Mouse (Mus musculus) hindbrain, embryonic 14.5 days (tissue): ENCODE results near the gene Spata32. TPM values are rescaled to one million over a fixed set of nuclear protein-coding genes. Genes with fewer than 3 reads are reported as not detected.

Source experiments
- ATAC-seq: fragments of 200-750 bp; cut with Nextera tagmentation; 2 replicates; pipeline ENCODE4 v1.8.0; 2017; ENCODE audit warnings: moderate number of reproducible peaks, mild to moderate bottlenecking, moderate TSS enrichment, moderate library complexity; ENCODE audit not compliant: low FRiP score
- DNase-seq: peaks from one replicate; pipeline ENCODE4 v3.0.0-alpha.2; 2015; ENCODE audit warnings: low spot score
- H3K27ac ChIP-seq: fragments of 300-500 bp; sonication (generic); 2 replicates; pipeline ENCODE4 v1.5.1; 2014; ENCODE audit warnings: mild to moderate bottlenecking, moderate library complexity
- H3K27me3 ChIP-seq: fragments of 300-500 bp; sonication (generic); 2 replicates; pipeline ENCODE4 v1.6.1; 2014; ENCODE audit warnings: mild to moderate bottlenecking, low read length, mixed read lengths; ENCODE audit not compliant: control insufficient read depth, insufficient read depth
- H3K36me3 ChIP-seq: fragments of 300-500 bp; sonication (generic); replicated peaks from 2 replicates; pipeline ENCODE4 v1.6.1; 2014; ENCODE audit not compliant: control insufficient read depth, insufficient read depth
- H3K4me1 ChIP-seq: fragments of 300-500 bp; sonication (generic); replicated peaks from 2 replicates; pipeline ENCODE4 v1.6.1; 2014; ENCODE audit warnings: antibody characterized with exemption, low read length, mixed read lengths; ENCODE audit not compliant: control insufficient read depth, insufficient read depth
- H3K4me2 ChIP-seq: fragments of 300-500 bp; sonication (generic); replicated peaks from 2 replicates; pipeline ENCODE4 v1.6.1; 2014; ENCODE audit warnings: mild to moderate bottlenecking, moderate library complexity
- H3K4me3 ChIP-seq: fragments of 300-500 bp; sonication (generic); replicated peaks from 2 replicates; pipeline ENCODE4 v1.5.1; 2014; ENCODE audit warnings: mild to moderate bottlenecking, low read length
- H3K9ac ChIP-seq: fragments of 300-500 bp; sonication (generic); 2 replicates; pipeline ENCODE4 v1.6.1; 2014
- H3K9me3 ChIP-seq: fragments of 300-500 bp; sonication (generic); 2 replicates; pipeline ENCODE4 v1.6.1; 2016; ENCODE audit warnings: low read length; ENCODE audit not compliant: control insufficient read depth
- WGBS: fragments of 180-500 bp; shearing (Covaris S2); extraction: QIAGEN DNeasy Blood & Tissue Kit; methylation state at CpG from one replicate; pipeline ENCODE4 v1.1.7; 2014; 5-methylcytosine and 5-hydroxymethylcytosine counted together
- polyA plus RNA-seq: library from polyadenylated mRNA; unstranded; fragments of >200 nt; fragmentation: Nextera tagmentation; extraction: Ambion mirVana; gene quantifications from 2 replicates; pipeline ENCODE4 v1.2.1, GENCODE M21; 2014

Spata32 gene
- polyA plus RNA-seq, 1 experiment from 2014 or later: 0.29 TPM

- no peaks in the 10 kb centered on the region for H3K27me3 ChIP-seq
- DNase-seq (peak; percentile 73), ATAC-seq (no peak; the same call in 1 of the 2 replicates)
- H3K4me1 ChIP-seq: no peaks in the 10 kb centered on the region
- no peak overlapping the region for H3K9ac ChIP-seq
- no peaks in the 10 kb centered on the region; the same call in 1 of the 2 replicates for H3K36me3 ChIP-seq
- 35% methylated on average over 2 of the region's 2 CpGs for WGBS
- H3K9me3 ChIP-seq: no peaks in the 10 kb centered on the region
- H3K4me3 ChIP-seq: no peak overlapping the region
- no peak overlapping the region for H3K4me2 ChIP-seq
- no peak overlapping the region for H3K27ac ChIP-seq
Measured at GRCm38 (mm10) chr11:103184891-103185290, 33.3 kb downstream of the Spata32 start.

- no peak for ATAC-seq
- Histone ChIP-seq H3K4me1 (no peaks in the 10 kb centered on the region), H3K4me2 (no peak overlapping the region), H3K27me3 (no peaks in the 10 kb centered on the region; the same call in 1 of the 2 replicates), H3K27ac (no peak overlapping the region), H3K36me3 (no peaks in the 10 kb centered on the region; the same call in 1 of the 2 replicates), H3K9me3 (no peaks in the 10 kb centered on the region), H3K9ac (no peak overlapping the region), H3K4me3 (no peak overlapping the region)
- no peak for DNase-seq
- WGBS: 85% methylated on average over 3 of the region's 3 CpGs
Measured at GRCm38 (mm10) chr11:103181911-103182310, 36.3 kb downstream of the Spata32 start.

DNA sequence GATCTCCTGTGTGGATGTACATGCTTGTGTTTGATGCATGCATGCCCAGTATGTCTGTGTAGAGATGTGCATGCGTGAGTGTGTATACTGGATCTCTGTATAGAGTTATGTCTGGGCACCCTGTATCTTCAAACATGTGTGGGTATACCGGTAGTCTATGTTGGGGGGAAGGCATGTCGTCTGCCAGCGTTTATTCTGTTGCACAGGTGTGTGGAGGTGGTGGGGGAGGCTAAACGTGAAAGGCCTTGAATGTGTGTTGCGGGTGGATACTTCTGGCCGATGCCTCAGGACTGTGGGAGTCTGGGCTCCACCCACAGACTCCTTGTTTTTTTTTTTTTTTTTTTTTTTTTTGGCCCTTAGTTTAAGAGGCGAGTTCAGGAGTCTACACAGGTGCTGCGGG is 36.9 kb downstream of the Spata32 start:
- H3K36me3 ChIP-seq: no peaks in the 10 kb centered on the region; the same call in 1 of the 2 replicates
- H3K4me2 ChIP-seq: no peak overlapping the region
- 82% methylated on average over 9 of the region's 9 CpGs for WGBS
- ATAC-seq (no peak), DNase-seq (no peak)
- no peak overlapping the region for H3K9ac ChIP-seq
- no peak overlapping the region for H3K27ac ChIP-seq
- H3K9me3 ChIP-seq: no peaks in the 10 kb centered on the region
- H3K4me1 ChIP-seq: no peaks in the 10 kb centered on the region
- H3K4me3 ChIP-seq: no peak overlapping the region
- no peaks in the 10 kb centered on the region; the same call in 1 of the 2 replicates for H3K27me3 ChIP-seq

DNA sequence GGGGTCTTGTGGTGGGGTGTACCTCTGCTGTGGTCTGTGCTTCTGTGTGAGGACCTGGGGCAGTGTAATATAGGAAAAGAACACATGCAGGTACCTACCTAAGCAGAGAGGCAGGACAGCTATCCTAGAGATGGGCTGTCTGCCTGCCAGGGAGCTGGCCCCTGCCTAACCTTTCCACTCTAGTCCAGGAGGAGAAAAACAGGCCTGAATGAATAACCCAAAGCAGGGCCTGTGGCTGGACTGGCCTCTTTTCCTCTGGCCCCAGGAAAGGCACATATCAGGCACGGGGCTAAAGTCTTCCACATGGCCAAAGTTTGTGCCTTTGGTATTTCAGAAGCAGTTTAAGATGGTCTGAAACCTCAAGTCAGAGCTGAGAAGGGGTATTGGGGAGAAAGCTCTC is 37.8 kb downstream of the Spata32 start:
- H3K9me3 ChIP-seq: no peaks in the 10 kb centered on the region

DNA sequence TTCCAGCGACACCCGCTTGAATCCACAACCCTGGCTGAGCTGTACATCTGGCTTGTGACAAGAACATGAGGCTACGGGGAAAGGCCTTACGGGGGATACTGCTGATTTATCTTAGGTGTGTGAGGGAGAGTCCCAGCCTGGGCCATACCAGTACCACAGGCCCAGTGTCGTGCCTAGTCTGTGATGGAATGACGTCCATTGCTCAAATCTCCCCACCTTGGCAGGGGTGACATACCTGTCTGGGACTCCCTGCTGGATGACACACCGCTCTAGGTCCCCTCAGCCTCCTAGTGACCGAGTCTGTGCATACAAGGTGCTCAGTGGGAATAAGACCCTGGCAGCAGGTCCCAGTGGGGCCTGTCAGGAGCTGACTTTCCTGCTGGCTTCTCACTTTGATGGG is 39.5 kb downstream of the Spata32 start:
- Histone ChIP-seq H3K4me3 (no peak overlapping the region), H3K27me3 (no peaks in the 10 kb centered on the region; the same call in 1 of the 2 replicates)
- 87% methylated on average over 8 of the region's 8 CpGs for WGBS

More for the DNA sequence above, 37.8 kb downstream of the Spata32 start:
- DNase-seq: no peak
- H3K27me3 ChIP-seq: no peaks in the 10 kb centered on the region; the same call in 1 of the 2 replicates
- H3K4me2 ChIP-seq: no peak overlapping the region
- 81% methylated on average over 1 of the region's 1 CpGs for WGBS
- H3K27ac ChIP-seq: no peak overlapping the region
- H3K36me3 ChIP-seq: no peaks in the 10 kb centered on the region
- no peak overlapping the region for H3K4me3 ChIP-seq
- no peak overlapping the region for H3K9ac ChIP-seq
- ATAC-seq: no peak
- H3K4me1 ChIP-seq: no peaks in the 10 kb centered on the region

GRCm38 (mm10) chr11:103177815-103178485 is 40.3 kb downstream of the Spata32 start:
- Histone ChIP-seq H3K36me3 (no peaks in the 10 kb centered on the region), H3K4me3 (no peak overlapping the region), H3K4me1 (no peaks in the 10 kb centered on the region), H3K27ac (no peak overlapping the region), H3K9ac (no peak overlapping the region), H3K27me3 (peaks cover 5% of the 10 kb centered on the region; the same call in 1 of the 2 replicates), H3K4me2 (no peak overlapping the region), H3K9me3 (no peaks in the 10 kb centered on the region)
- DNase-seq: no peak
- WGBS: 86% methylated on average over 15 of the region's 15 CpGs
- ATAC-seq: no peak

More for the DNA sequence above, 39.5 kb downstream of the Spata32 start:
- no peaks in the 10 kb centered on the region for H3K9me3 ChIP-seq
- no peak overlapping the region for H3K9ac ChIP-seq
- DNase-seq: no peak
- H3K27ac ChIP-seq: no peak overlapping the region
- no peaks in the 10 kb centered on the region for H3K4me1 ChIP-seq
- H3K4me2 ChIP-seq: no peak overlapping the region
- H3K36me3 ChIP-seq: no peaks in the 10 kb centered on the region
- no peak for ATAC-seq

DNA sequence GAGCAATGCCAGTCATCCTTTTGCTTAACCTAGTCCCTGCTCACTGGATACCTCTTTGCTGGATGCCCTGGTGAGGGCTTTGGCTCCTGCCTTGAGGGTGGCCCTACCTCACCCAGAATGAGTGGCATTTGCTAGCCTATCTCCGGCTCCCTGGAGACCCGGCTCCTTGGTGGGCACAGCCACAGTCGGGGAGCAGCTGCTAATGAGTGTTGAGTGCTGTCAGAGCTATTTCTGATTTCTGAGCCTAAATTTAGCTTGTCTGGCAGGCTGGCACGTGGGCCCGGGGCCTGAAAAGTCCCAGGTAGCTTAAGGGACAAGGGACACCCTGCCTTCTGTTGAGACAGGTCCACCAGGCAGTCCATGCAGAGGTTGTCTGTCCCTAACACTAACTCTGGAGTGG is 41.0 kb downstream of the Spata32 start:
- no peak for DNase-seq
- Histone ChIP-seq H3K27me3 (peaks cover 13% of the 10 kb centered on the region), H3K4me1 (0 out of 2 replicates have a peak, but pooled peaks cover 4% of the 10 kb centered on the region), H3K9ac (no peak overlapping the region), H3K36me3 (no peaks in the 10 kb centered on the region), H3K9me3 (no peaks in the 10 kb centered on the region), H3K4me3 (no peak overlapping the region), H3K27ac (no peak overlapping the region), H3K4me2 (no peak overlapping the region)
- no peak for ATAC-seq
- 78% methylated on average over 5 of the region's 5 CpGs for WGBS

DNA sequence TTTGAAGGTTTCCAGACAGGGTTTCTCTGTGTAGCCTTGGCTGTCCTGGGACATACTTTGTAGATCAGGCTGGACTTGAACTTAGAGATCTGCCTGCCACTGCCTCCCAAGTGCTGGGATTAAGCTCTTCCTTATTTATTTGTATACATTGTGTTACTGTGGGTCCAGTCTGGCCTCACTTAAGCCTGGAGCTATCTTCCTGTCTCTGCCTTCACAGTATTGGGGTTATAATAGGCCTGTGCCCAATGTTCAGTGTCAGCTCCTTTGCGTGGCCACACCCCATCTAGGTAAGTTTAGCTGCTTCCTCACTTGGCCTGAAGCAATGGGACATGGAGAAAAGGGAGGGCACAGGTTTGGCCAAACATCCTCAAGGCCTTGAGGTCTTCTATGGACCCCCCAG is 41.7 kb downstream of the Spata32 start:
- Histone ChIP-seq H3K27me3 (peaks cover 19% of the 10 kb centered on the region), H3K4me1 (0 out of 2 replicates have a peak, but pooled peaks cover 4% of the 10 kb centered on the region)
- no peak for DNase-seq

DNA sequence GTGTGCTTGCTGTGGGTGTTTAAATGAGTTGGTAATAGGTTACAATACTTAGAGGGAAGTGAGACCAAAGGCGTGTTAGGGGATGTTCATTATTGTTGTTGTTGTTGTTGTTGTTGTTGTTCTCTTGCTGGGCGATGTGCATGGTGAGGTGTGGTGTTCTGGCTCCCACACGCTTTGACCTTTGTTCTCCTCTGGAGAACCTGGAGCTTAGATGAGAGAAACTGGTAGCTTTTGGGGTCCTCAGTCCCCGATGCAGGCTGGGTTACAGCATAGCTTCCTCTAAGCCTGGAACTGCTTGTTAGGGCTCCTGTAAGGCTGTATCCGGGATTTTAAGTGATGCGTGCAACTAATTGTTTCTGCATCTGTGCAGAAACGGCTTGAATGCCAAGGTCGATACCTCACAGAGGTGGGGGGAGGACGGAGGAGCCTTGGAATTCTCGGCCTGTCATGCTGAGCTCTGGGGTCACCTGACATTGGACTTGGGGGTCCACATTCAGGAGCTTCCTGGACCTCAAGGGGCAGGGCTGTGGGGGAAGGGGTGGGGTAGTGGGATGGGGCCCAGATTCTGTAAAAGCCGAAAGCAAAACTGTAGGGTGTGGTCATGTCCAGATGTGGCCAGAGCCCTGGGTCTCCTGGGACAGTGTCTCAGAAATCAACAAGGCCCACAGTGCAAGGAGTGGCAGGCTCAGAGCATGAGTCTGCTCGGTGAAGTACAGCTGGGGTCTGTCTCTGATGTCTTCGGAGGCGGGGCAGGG is 42.4 kb downstream of the Spata32 start:
- H3K27ac ChIP-seq: no peak overlapping the region
- ATAC-seq (no peak), DNase-seq (no peak)
- H3K4me1 ChIP-seq: 0 out of 2 replicates have a peak, but pooled peaks cover 4% of the 10 kb centered on the region
- WGBS: 78% methylated on average over 14 of the region's 14 CpGs
- H3K36me3 ChIP-seq: no peaks in the 10 kb centered on the region
- H3K4me2 ChIP-seq: no peak overlapping the region
- no peak overlapping the region for H3K4me3 ChIP-seq
- no peaks in the 10 kb centered on the region for H3K9me3 ChIP-seq
- no peak overlapping the region for H3K9ac ChIP-seq
- H3K27me3 ChIP-seq: peaks cover 20% of the 10 kb centered on the region

More for the DNA sequence above, 41.7 kb downstream of the Spata32 start:
- Histone ChIP-seq H3K9me3 (no peaks in the 10 kb centered on the region), H3K36me3 (no peaks in the 10 kb centered on the region), H3K9ac (no peak overlapping the region), H3K4me3 (no peak overlapping the region), H3K27ac (no peak overlapping the region), H3K4me2 (no peak overlapping the region)
- 85% methylated on average over 1 of the region's 1 CpGs for WGBS
- ATAC-seq: no peak
